Mouse (Mus musculus) erythroblast, embryonic 14.5 days (primary cell): ENCODE measurements around the gene Gsx1.

Experiments
- GATA1 ChIP-seq: IDR thresholded peaks from 2 replicates; pipeline ENCODE4 v1.6.1; 2012; ENCODE audit warnings: low read length, inconsistent platforms, mixed read lengths
- TAL1 ChIP-seq: IDR thresholded peaks from 3 replicates; pipeline ENCODE4 v1.6.1; 2012; ENCODE audit warnings: low read length, inconsistent platforms, mixed read lengths

DNA sequence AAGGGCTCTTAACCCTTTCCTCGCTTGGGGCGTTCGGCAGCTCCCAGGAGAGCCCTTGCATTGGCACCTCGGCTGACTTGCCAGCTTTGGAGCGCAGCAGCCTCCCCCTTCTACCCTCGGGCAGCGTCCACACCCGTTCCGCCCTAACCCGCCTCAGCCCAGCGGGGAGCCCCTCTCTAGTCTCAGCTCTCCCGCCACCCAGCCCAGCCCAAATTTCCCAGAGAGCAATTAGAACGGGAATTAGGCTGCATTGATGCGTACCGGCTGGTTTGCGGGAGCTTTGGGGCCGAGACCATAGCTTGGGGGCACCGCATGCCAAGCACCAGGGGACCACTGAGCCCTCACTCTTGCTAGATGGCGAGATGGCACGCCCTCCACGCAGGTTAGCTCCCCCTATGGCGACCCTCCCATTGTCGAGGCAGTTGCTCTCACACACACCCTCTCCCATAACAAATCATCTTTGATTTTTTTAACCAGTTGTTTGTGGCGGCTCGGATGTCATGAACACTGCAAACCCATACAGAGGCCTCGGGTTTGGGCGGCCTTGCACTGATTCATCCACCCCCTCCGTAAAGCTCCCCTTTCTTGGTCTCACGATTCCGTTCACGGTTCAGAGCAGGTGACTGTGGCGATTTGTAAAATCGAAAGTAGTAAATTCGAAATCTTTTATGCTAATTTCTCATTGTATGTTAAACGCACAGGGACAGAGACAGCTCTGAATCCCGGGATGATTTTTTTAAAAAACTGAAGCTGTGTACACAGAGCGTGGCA is 1.5 kb upstream of the Gsx1 start:
- no peak for TF ChIP-seq GATA1
- TF ChIP-seq TAL1, result no peak
